Mouse (Mus musculus) fibroblast of lung, adult 2 months (primary cell): ENCODE data around the gene Rxfp2.

ENCODE experiments used
- DNase-seq: peaks from one replicate; pipeline ENCODE4 v3.0.0-alpha.2; 2011; ENCODE audit warnings: low read depth

The Rxfp2 gene

GRCm38 (mm10) chr5:150115271-150116092 lies 97.0 kb downstream of the Rxfp2 start:
- no peak for DNase-seq

- no peak for DNase-seq
Measured at GRCm38 (mm10) chr5:150116216-150116905, 97.9 kb downstream of the Rxfp2 start.

- DNase-seq: no peak
Measured at GRCm38 (mm10) chr5:150116906-150117216, 98.4 kb downstream of the Rxfp2 start.

GRCm38 (mm10) chr5:150118124-150118454 lies 99.6 kb downstream of the Rxfp2 start:
- DNase-seq: no peak

- no peak for DNase-seq
Measured at GRCm38 (mm10) chr5:150118455-150119241, 100.2 kb downstream of the Rxfp2 start, which contains the start of gene Fry. TSS of gene Fry (plus strand) at chr5:150118645.

- DNase-seq: no peak
Measured at GRCm38 (mm10) chr5:150120676-150121075, 102.2 kb downstream of the Rxfp2 start.

- no peak for DNase-seq
Measured at GRCm38 (mm10) chr5:150122095-150122494, 103.6 kb downstream of the Rxfp2 start.

- DNase-seq: no peak
Measured at GRCm38 (mm10) chr5:150122571-150122970, 104.1 kb downstream of the Rxfp2 start.

GRCm38 (mm10) chr5:150125920-150126319 lies 107.4 kb downstream of the Rxfp2 start:
- no peak for DNase-seq

GRCm38 (mm10) chr5:150128432-150128831 lies 110.0 kb downstream of the Rxfp2 start:
- DNase-seq: no peak

- DNase-seq: no peak
Measured at GRCm38 (mm10) chr5:150130144-150130543, 111.7 kb downstream of the Rxfp2 start.

- no peak for DNase-seq
Measured at GRCm38 (mm10) chr5:150131166-150131565, 112.7 kb downstream of the Rxfp2 start.
